Mouse (Mus musculus) spleen, adult 2 months (tissue): ENCODE data around the gene Zc2hc1b.

Experiments
- CTCF ChIP-seq: fragments of 200-500 bp; IDR thresholded peaks from 2 replicates; pipeline ENCODE4 v1.5.1; 2011; ENCODE audit warnings: mild to moderate bottlenecking, inconsistent platforms; ENCODE audit not compliant: insufficient read depth, insufficient read length, insufficient replicate concordance; ENCODE audit errors: extremely low read depth
- POLR2A ChIP-seq: fragments of 200-500 bp; IDR thresholded peaks from 2 replicates; pipeline ENCODE4 v1.6.1; 2011; ENCODE audit warnings: low read depth, low read length, inconsistent platforms

GRCm38 (mm10) chr10:13135751-13136150 lies 42.1 kb downstream of the Zc2hc1b start:
- TF ChIP-seq POLR2A (no peak), CTCF (no peak)
